Mouse (Mus musculus): Measurements from ENCODE around the gene Brms1.

- TF ChIP-seq CTCF (IDR thresholded peaks at IDR 0.05): no peak
- no peak for TF ChIP-seq EP300 (IDR thresholded peaks at IDR 0.05; ENCODE audit: insufficient read depth, low read depth, low read length)
Observed at GRCm38 (mm10) chr19:5045531-5045930, 4.4 kb downstream of the Brms1 start.

Measured in heart, adult 2 months (tissue).